Mouse (Mus musculus) myocyte (in vitro differentiated cells): Measurements from ENCODE around the gene Rad51b. TPM values are rescaled to one million over a fixed set of nuclear protein-coding genes. Genes with fewer than 3 reads are reported as not detected.

Experiments used
- H3K27me3 ChIP-seq: one replicate; pipeline ENCODE4 v1.6.1; 2011; ENCODE audit not compliant: control insufficient read depth, insufficient read depth, insufficient read length
- H3K36me3 ChIP-seq: one replicate; pipeline ENCODE4 v1.6.1; 2011; ENCODE audit not compliant: control insufficient read depth, insufficient read depth
- H3K4me2 ChIP-seq: one replicate; pipeline ENCODE4 v1.6.1; 2011; ENCODE audit warnings: low read depth, control low read depth
- H3K4me3 ChIP-seq: one replicate; pipeline ENCODE4 v1.5.1; 2011; ENCODE audit warnings: mild to moderate bottlenecking, control low read depth, moderate library complexity
- H3K79me2 ChIP-seq: one replicate; pipeline ENCODE4 v1.6.1; 2011; ENCODE audit not compliant: control insufficient read depth, insufficient read depth
- H3ac ChIP-seq: one replicate; pipeline ENCODE4 v1.6.1; 2011; ENCODE audit not compliant: control insufficient read depth, insufficient read length
- CEBPB ChIP-seq: IDR thresholded peaks from 2 replicates; pipeline ENCODE4 v1.6.1; 2011; ENCODE audit warnings: mild to moderate bottlenecking, moderate library complexity; ENCODE audit not compliant: poor library complexity, insufficient read depth, severe bottlenecking
- E2F4 ChIP-seq: IDR thresholded peaks from one replicate; pipeline ENCODE4 v1.6.1; 2011; ENCODE audit warnings: mild to moderate bottlenecking, control low read depth, moderate library complexity; ENCODE audit not compliant: insufficient read depth
- MAX ChIP-seq: IDR thresholded peaks from one replicate; pipeline ENCODE4 v1.6.1; 2011; ENCODE audit warnings: low read depth, mild to moderate bottlenecking, control low read depth
- MYOD1 ChIP-seq, 3 experiments: IDR thresholded peaks; one replicate each; pipeline ENCODE4 v1.6.1; 2011; ENCODE audit warnings: control low read depth in 2 of 3, low read depth in 2 of 3, mild to moderate bottlenecking in 2 of 3, moderate library complexity in 1 of 3; ENCODE audit not compliant: insufficient read length in 2 of 3, control insufficient read depth in 1 of 3
- MYOG ChIP-seq, 3 experiments: IDR thresholded peaks; one replicate each; pipeline ENCODE4 v1.6.1; 2011; ENCODE audit warnings: control low read depth in 2 of 3, low read depth in 2 of 3, mild to moderate bottlenecking in 2 of 3; ENCODE audit not compliant: insufficient read length in 2 of 3, control insufficient read depth in 1 of 3, insufficient read depth in 1 of 3
- POLR2A ChIP-seq: IDR thresholded peaks from one replicate; pipeline ENCODE4 v1.6.1; 2011; ENCODE audit warnings: low read depth, mild to moderate bottlenecking, control low read depth, moderate library complexity; ENCODE audit not compliant: insufficient read length
- POLR2AphosphoS2 ChIP-seq: IDR thresholded peaks from one replicate; pipeline ENCODE4 v1.6.1; 2011; ENCODE audit warnings: low read depth, control low read depth; ENCODE audit not compliant: insufficient read length
- REST ChIP-seq: IDR thresholded peaks from one replicate; pipeline ENCODE4 v1.6.1; 2011; ENCODE audit warnings: mild to moderate bottlenecking, control low read depth, moderate library complexity; ENCODE audit not compliant: insufficient read depth, insufficient read length
- SRF ChIP-seq: IDR thresholded peaks from one replicate; pipeline ENCODE4 v1.6.1; 2011; ENCODE audit warnings: low read depth; ENCODE audit not compliant: control insufficient read depth, insufficient read length
- TCF12 ChIP-seq: IDR thresholded peaks from one replicate; pipeline ENCODE4 v1.6.1; 2011; ENCODE audit warnings: mild to moderate bottlenecking, control low read depth; ENCODE audit not compliant: poor library complexity, insufficient read depth, severe bottlenecking
- TCF3 ChIP-seq: IDR thresholded peaks from one replicate; pipeline ENCODE4 v1.6.1; 2011; ENCODE audit warnings: low read depth, control low read depth; ENCODE audit not compliant: insufficient read length
- USF1 ChIP-seq: IDR thresholded peaks from one replicate; pipeline ENCODE4 v1.6.1; 2011; ENCODE audit warnings: low read depth, mild to moderate bottlenecking, control low read depth, moderate library complexity
- polyA plus RNA-seq: library from polyadenylated mRNA; unstranded; fragments of >200 nt; fragmentation: generic; extraction: Trizol; gene quantifications from one replicate; pipeline ENCODE4 v1.2.1, GENCODE M21; 2012; ENCODE audit warnings: missing spikeins

The Rad51b gene
- polyA plus RNA-seq, 1 experiment = 1.8 TPM

DNA sequence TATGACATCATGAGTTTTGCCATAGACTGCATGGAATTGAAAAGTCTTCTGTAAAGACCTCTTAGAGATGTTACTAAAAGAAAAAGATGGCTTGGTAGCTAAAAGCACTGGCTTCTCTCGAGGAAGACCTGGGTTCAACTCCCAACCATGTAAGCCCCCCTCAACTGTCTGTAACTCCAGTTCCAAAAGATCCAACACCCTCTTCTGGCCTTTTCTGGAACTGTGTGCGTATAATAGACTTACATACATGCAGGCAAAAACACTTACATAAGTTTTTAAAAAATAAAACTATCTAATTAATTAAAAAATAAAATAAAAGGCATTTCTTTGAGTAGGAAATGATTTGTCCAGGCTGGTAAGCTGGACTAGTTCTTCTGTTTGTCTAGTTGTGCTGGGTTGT is 387.3 kb downstream of the Rad51b start:
- TF ChIP-seq POLR2AphosphoS2 (no peak), CEBPB (no peak), SRF (no peak), TCF3 (no peak), E2F4 (no peak), MYOG (IDR thresholded peaks at IDR 0.05; ENCODE audit: control insufficient read depth in 1 of 3, insufficient read depth in 1 of 3, insufficient read length in 2 of 3, low read depth in 2 of 3) (no peak), POLR2A (no peak), MAX (no peak), USF1 (no peak), MYOD1 (IDR thresholded peaks at IDR 0.05; ENCODE audit: control insufficient read depth in 1 of 3, insufficient read length in 2 of 3, low read depth in 2 of 3) (no peak), TCF12 (no peak), REST (no peak)
- H3ac ChIP-seq = no peak overlapping the region
- H3K4me3 ChIP-seq = no peak overlapping the region
- no peaks in the 10 kb centered on the region for H3K27me3 ChIP-seq
- H3K36me3 ChIP-seq = no peaks in the 10 kb centered on the region
- no peak overlapping the region for H3K4me2 ChIP-seq
- H3K79me2 ChIP-seq = no peaks in the 10 kb centered on the region

DNA sequence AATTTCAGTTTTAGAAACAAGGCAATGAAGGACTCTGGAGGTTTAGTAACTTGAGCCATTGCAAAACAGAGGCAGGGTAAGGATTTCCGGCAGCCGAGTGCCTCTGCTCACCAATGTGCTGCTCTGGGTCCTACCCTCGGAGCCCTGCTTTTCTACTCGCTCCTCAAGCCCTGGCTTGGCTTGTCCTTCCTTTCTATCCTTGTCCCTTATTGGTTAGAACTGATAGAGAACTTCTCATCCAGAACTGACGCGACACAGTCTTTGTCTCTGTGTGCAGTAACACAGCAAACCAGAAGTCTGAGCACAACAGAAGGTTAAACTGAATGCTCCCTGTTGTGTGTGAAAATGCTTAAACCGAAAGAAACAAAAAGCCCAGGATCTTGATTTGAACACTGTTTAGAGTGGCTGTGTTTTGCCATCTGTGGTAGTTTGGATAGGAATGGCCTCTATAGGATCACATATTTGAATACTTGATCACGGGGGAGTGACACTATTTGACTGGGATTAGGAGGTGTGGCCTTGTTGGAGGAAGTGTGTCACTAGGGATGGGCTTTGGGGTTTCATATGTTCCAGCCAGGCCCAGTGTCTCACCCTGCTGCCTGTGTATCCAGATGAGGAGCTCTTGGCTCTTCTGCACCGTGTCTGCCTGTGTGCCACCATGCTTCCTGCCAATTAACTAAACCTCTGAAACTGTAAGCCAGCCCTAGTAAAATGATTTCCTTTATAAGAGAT is 389.7 kb downstream of the Rad51b start:
- Histone ChIP-seq H3K4me2 (no peak overlapping the region), H3K4me3 (no peak overlapping the region), H3K79me2 (no peaks in the 10 kb centered on the region), H3K27me3 (no peaks in the 10 kb centered on the region), H3K36me3 (no peaks in the 10 kb centered on the region), H3ac (no peak overlapping the region)
- TF ChIP-seq TCF3 = no peak
- TF ChIP-seq SRF = no peak
- TF ChIP-seq CEBPB = no peak
- no peak for TF ChIP-seq MAX
- TF ChIP-seq TCF12 = no peak
- no peak for TF ChIP-seq E2F4
- TF ChIP-seq REST = no peak
- TF ChIP-seq MYOG (IDR thresholded peaks at IDR 0.05; ENCODE audit: control insufficient read depth in 1 of 3, insufficient read depth in 1 of 3, insufficient read length in 2 of 3, low read depth in 2 of 3) = no peak
- no peak for TF ChIP-seq POLR2A
- TF ChIP-seq POLR2AphosphoS2 = no peak

DNA sequence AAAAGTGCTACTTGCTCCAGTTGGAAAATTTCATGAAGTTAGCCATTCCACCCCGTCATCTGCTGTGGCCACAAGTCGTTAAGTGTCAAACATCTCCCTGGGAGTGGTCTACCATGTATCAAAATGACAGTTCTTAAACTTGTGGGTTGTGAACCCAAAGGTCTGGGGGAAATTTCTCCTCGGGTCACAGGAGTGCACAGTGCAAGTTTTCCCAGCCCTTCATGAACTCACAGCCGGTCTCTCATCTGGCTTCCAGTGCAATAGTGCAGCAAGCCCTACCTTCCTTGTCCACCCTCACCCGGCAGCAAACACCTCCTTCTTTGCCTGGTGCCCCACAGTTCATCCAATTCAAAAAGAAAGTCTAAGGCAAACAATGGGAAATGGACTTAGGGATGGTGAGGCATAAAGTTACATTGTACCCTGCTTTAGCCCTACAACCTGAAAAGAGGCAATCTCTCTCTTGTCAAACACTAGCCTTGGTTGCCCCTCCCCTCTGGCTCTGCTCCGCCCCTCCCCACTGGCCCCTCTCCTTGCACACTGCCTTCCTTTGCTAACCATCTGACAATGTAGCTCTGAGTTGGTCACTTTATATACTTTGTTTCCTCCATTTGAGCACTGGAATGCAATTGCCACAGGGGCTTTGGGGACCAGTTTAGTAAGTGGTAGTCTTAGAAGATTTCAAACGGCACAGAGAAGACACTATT is 390.8 kb downstream of the Rad51b start:
- no peaks in the 10 kb centered on the region for H3K27me3 ChIP-seq
- TF ChIP-seq TCF3 (no peak), MAX (no peak), MYOD1 (IDR thresholded peaks at IDR 0.05; ENCODE audit: control insufficient read depth in 1 of 3, insufficient read length in 2 of 3, low read depth in 2 of 3) (no peak), CEBPB (no peak), REST (no peak), POLR2AphosphoS2 (no peak), USF1 (no peak), MYOG (IDR thresholded peaks at IDR 0.05; ENCODE audit: control insufficient read depth in 1 of 3, insufficient read depth in 1 of 3, insufficient read length in 2 of 3, low read depth in 2 of 3) (no peak), SRF (no peak), POLR2A (no peak), E2F4 (no peak), TCF12 (no peak)
- no peak overlapping the region for H3ac ChIP-seq
- H3K79me2 ChIP-seq = no peaks in the 10 kb centered on the region
- H3K4me3 ChIP-seq = no peak overlapping the region
- H3K36me3 ChIP-seq = no peaks in the 10 kb centered on the region
- H3K4me2 ChIP-seq = no peak overlapping the region

DNA sequence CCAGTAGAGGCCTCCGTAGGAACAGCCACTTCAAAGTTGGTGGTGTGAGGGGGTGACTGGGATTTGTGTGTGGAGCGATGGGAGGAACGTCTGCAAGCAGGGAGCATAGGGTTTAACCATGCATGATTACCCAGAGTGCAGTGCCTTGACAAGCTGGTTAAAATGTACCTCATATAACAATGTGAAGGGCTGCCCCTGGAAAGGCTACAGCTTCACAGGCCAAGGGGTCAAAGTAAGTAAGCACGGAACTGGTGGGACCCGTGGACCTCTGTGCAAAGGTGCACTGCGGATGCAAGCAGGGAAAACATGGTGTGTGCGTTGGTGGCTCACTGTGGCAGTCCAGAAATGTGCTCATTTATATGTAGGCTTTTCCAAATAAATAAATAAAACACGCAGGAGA is 392.2 kb downstream of the Rad51b start:
- TF ChIP-seq E2F4 (no peak), SRF (no peak)
- Histone ChIP-seq H3K79me2 (no peaks in the 10 kb centered on the region), H3ac (no peak overlapping the region), H3K27me3 (no peaks in the 10 kb centered on the region), H3K4me3 (no peak overlapping the region), H3K36me3 (no peaks in the 10 kb centered on the region), H3K4me2 (no peak overlapping the region)
